Comparison of ENCODE assay signal across 23 mouse cellular contexts in genomic region chr6:127237168-127237567, GRCm38 (mm10).
"Had no signal": no experiment of that assay in that cellular context is flagged by ENCODE, and none has a peak within 500 bp of the region (broad histone marks: within the 10 kb centered on the region; RNA-seq: fewer than 3 reads in every experiment).

No protein-coding gene starts in this region.

- H3K27ac ChIP-seq: gastrocnemius, adult 2 months; heart, embryonic 10.5 days; hindbrain, embryonic 10.5 days; hindbrain, embryonic 12.5 days; hindbrain, embryonic 14.5 days; intestine, embryonic 15.5 days; kidney, embryonic 15.5 days; layer of hippocampus, adult 2 months; left cerebral cortex, adult 2 months; limb, embryonic 10.5 days; limb, embryonic 12.5 days; liver, embryonic 13.5 days had no signal

- H3K4me2 ChIP-seq: heart, embryonic 12.5 days; hindbrain, embryonic 12.5 days; hindbrain, embryonic 14.5 days; intestine, embryonic 15.5 days; kidney, embryonic 15.5 days; limb, embryonic 12.5 days; liver, embryonic 11.5 days; liver, embryonic 13.5 days had no signal

- H3K4me1 ChIP-seq: heart, embryonic 12.5 days; hindbrain, embryonic 12.5 days; intestine, embryonic 15.5 days had no signal

- H3K4me3 ChIP-seq: gastrocnemius, adult 2 months; heart, embryonic 10.5 days; heart, embryonic 12.5 days; hindbrain, embryonic 10.5 days; hindbrain, embryonic 12.5 days; intestine, embryonic 15.5 days; kidney, embryonic 15.5 days; layer of hippocampus, adult 2 months; left cerebral cortex, adult 2 months; limb, embryonic 10.5 days; limb, embryonic 12.5 days; liver, embryonic 13.5 days had no signal

- ATAC-seq: hindbrain, embryonic 16.5 days; inflammation-experienced regulatory T-cells, adult 6 months; intestine, embryonic 15.5 days; intestine, postnatal 0 days had no signal

- H3K36me3 ChIP-seq: heart, embryonic 10.5 days; heart, embryonic 12.5 days; hindbrain, embryonic 10.5 days; hindbrain, embryonic 12.5 days; intestine, embryonic 15.5 days; kidney, embryonic 15.5 days; limb, embryonic 10.5 days; limb, embryonic 12.5 days; liver, embryonic 13.5 days had no signal

- H3K27me3 ChIP-seq: hindbrain, embryonic 12.5 days; intestine, embryonic 15.5 days; kidney, embryonic 15.5 days; limb, embryonic 12.5 days; liver, embryonic 13.5 days had no signal

- H3K9me3 ChIP-seq: heart, embryonic 10.5 days; heart, embryonic 12.5 days; hindbrain, embryonic 10.5 days; hindbrain, embryonic 12.5 days; intestine, embryonic 15.5 days; kidney, embryonic 15.5 days; limb, embryonic 10.5 days; liver, embryonic 13.5 days had no signal

- H3K9ac ChIP-seq: heart, embryonic 12.5 days; hindbrain, embryonic 12.5 days; hindbrain, embryonic 14.5 days; intestine, embryonic 15.5 days; kidney, embryonic 15.5 days; limb, embryonic 12.5 days; liver, embryonic 13.5 days had no signal

- DNase-seq: gastrocnemius, adult 2 months; gastrocnemius, postnatal 10 days; gastrocnemius, postnatal 25 days; heart, postnatal 10 days; heart, postnatal 4 days; kidney, postnatal 10 days; liver; liver, embryonic 13.5 days had no signal
